Mouse (Mus musculus) embryo, embryonic 10.5 days (tissue): ENCODE data around the gene Atg101.

Experiments used
- DNase-seq: peaks from one replicate; pipeline ENCODE4 v3.0.0-alpha.2; 2015; ENCODE audit warnings: low spot score

Gene Atg101

GRCm38 (mm10) chr15:101283183-101283910 is 725 bp upstream of the Atg101 start:
- peak; percentile 93 for DNase-seq

GRCm38 (mm10) chr15:101286129-101286770 is 2.2 kb downstream of the Atg101 start:
- DNase-seq: peak; percentile 51

DNA sequence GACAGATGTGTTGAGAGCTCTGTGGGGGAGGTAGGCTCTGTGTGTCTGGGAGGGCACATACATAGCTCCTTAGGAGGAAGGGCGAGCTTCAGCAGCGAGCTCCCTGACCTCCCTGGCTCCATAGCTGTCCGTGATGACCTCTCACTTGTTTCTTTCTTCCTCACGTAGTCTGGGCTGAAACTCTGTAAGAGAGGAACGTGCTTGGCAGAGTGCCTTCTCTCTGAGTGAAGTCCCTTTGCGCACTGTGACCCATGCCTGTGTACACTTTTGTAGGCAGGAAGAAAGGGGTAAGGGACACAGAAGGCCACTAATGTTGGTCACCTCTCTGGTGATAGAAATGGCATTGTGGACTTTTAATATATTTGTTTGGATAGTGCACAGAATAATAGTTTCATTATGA is 3.3 kb downstream of the Atg101 start:
- no peak for DNase-seq

- DNase-seq: no peak
Measured at GRCm38 (mm10) chr15:101290354-101290753, 6.3 kb downstream of the Atg101 start.

GRCm38 (mm10) chr15:101292012-101292411 is 7.9 kb downstream of the Atg101 start:
- DNase-seq: no peak

- DNase-seq: no peak
Measured at GRCm38 (mm10) chr15:101293025-101293621, 9.1 kb downstream of the Atg101 start, which contains the start of gene 6030408B16Rik. Gene 6030408B16Rik, plus strand, starts transcription at chr15:101293212.

- DNase-seq: no peak
Measured at GRCm38 (mm10) chr15:101294028-101294894, 10.2 kb downstream of the Atg101 start.

GRCm38 (mm10) chr15:101295106-101295505 is 11.0 kb downstream of the Atg101 start:
- no peak for DNase-seq

DNA sequence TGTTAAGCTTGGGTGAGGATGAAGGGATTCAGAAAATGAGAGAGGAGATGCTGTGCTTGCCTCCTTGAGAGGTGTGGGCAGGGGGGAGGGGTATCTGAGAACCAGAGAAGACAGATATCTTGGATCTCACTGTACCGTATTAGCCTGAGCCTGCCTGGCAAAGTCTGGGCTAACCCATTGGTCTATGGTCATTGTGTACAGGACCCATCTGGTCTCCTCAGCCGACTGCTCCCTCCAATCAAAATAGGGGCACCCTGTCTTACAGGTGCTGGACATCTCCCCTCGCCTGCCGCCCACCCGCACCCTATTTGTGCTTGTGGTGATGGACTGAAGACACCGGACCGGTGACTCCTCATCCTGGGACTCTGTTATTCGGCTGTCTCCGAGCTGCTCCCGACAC is 11.5 kb downstream of the Atg101 start:
- DNase-seq: no peak

- no peak for DNase-seq
Measured at GRCm38 (mm10) chr15:101296091-101296490, 12.0 kb downstream of the Atg101 start.

DNA sequence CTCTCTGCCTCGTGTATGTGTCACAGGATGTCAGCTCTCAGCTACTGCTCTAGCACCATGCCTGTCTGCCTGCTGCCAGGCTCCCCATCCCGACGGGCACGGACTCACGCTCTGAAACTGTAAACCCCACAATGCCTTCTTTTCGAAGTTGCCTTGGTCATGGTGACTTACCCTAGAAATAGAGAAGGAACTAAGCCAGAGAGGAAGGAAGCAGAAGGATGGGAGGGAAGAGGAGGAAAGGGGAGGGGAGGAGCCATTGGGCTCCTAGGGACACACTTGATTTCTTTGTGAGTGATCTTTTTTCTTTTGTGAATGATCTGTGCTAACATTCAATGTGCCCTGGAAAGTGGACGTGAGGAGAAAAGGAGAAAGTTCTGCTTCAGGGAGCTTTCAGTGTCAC is 13.9 kb downstream of the Atg101 start:
- no peak for DNase-seq

GRCm38 (mm10) chr15:101298550-101298949 is 14.5 kb downstream of the Atg101 start:
- peak; percentile 74 for DNase-seq

- no peak for DNase-seq
Measured at GRCm38 (mm10) chr15:101299480-101299960, 15.4 kb downstream of the Atg101 start.

DNA sequence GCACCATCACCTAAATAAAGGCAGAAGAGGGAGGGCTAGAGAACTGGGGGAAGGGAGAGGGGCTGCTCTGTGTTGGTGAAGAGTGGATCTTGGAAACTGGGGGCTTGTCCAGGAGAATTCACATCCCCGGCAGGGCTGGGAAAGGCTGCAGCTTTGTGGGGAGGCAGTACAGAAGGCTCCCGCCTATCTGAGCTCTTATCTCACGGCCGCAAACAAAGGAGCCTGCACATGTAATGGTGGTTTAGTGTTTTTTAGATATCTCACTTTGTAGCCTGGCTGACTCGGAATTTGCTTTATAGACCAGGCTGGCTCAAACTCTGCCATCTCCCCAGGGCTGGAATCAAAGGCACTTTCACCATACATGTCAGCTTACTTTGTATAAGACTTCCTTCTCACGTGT is 16.1 kb downstream of the Atg101 start:
- DNase-seq: no peak

- DNase-seq: no peak
Measured at GRCm38 (mm10) chr15:101302201-101302600, 18.1 kb downstream of the Atg101 start.

- DNase-seq: no peak
Measured at GRCm38 (mm10) chr15:101303830-101304229, 19.8 kb downstream of the Atg101 start.

DNA sequence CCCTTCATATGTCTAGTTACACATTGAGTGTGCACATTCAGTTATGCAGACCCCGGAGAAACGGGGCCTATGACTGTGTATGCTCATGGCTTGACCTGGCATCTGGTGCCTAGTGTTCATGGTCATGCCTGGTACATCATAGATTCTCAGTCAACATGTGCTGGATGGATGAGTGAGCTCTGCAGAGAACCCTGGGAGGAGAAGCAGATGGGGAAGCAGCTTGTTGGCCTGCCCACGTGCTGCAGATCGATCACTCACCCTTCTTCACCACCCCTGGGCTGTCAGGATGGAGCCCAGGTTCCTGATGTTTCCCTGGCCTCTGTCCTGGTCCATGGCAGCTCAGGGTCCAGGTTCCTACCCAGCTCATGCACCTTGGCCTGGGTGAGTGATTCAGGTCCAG is 22.4 kb downstream of the Atg101 start:
- no peak for DNase-seq

- no peak for DNase-seq
Measured at GRCm38 (mm10) chr15:101308440-101309348, 24.6 kb downstream of the Atg101 start.

GRCm38 (mm10) chr15:101309493-101309892 is 25.4 kb downstream of the Atg101 start:
- DNase-seq: no peak

- no peak for DNase-seq
Measured at GRCm38 (mm10) chr15:101311087-101311770, 27.2 kb downstream of the Atg101 start.
